Mouse (Mus musculus) neural tube, embryonic 13.5 days (tissue): Measurements from ENCODE around the gene Smyd3. TPM values are rescaled to one million over a fixed set of nuclear protein-coding genes. Genes with fewer than 3 reads are reported as not detected.
A peak's percentile ranks its signal among the peaks of the same experiment; 100 is the strongest.

Source experiments
- ATAC-seq: fragments of 200-750 bp; cut with Nextera tagmentation; 2 replicates; pipeline ENCODE4 v1.8.0; 2017; ENCODE audit warnings: low read depth, mild to moderate bottlenecking, moderate TSS enrichment, moderate library complexity
- H3K27ac ChIP-seq: fragments of 300-500 bp; sonication (generic); replicated peaks from 2 replicates; pipeline ENCODE4 v1.5.1; 2015; ENCODE audit warnings: moderate library complexity, mild to moderate bottlenecking, inconsistent platforms
- H3K27me3 ChIP-seq: fragments of 300-500 bp; sonication (generic); 2 replicates; pipeline ENCODE4 v1.6.1; 2015; ENCODE audit warnings: mild to moderate bottlenecking, inconsistent platforms
- H3K36me3 ChIP-seq: fragments of 300-500 bp; sonication (generic); 2 replicates; pipeline ENCODE4 v1.6.1; 2015; ENCODE audit warnings: mild to moderate bottlenecking, inconsistent platforms
- H3K4me1 ChIP-seq: fragments of 300-500 bp; sonication (generic); replicated peaks from 2 replicates; pipeline ENCODE4 v1.6.1; 2015; ENCODE audit warnings: inconsistent platforms
- H3K4me2 ChIP-seq: fragments of 300-500 bp; sonication (generic); 2 replicates; pipeline ENCODE4 v1.6.1; 2015; ENCODE audit warnings: inconsistent platforms, mild to moderate bottlenecking, moderate library complexity
- H3K4me3 ChIP-seq: fragments of 300-500 bp; sonication (generic); 2 replicates; pipeline ENCODE4 v1.5.1; 2015; ENCODE audit warnings: mild to moderate bottlenecking, inconsistent platforms
- H3K9ac ChIP-seq: fragments of 300-500 bp; sonication (generic); 2 replicates; pipeline ENCODE4 v1.6.1; 2015; ENCODE audit warnings: moderate library complexity, mild to moderate bottlenecking, inconsistent platforms
- H3K9me3 ChIP-seq: fragments of 300-500 bp; sonication (generic); 2 replicates; pipeline ENCODE4 v1.6.1; 2016; ENCODE audit warnings: inconsistent platforms
- WGBS: fragments of 180-500 bp; shearing (Covaris S2); methylation state at CpG from one replicate; pipeline ENCODE4 v1.1.7; 2015; 5-methylcytosine and 5-hydroxymethylcytosine counted together
- polyA plus RNA-seq: library from polyadenylated mRNA; unstranded; fragments of >200 nt; fragmentation: Nextera tagmentation; extraction: Ambion mirVana; gene quantifications from 2 replicates; pipeline ENCODE4 v1.2.1, GENCODE M21; 2015

Gene Smyd3
- polyA plus RNA-seq, 1 experiment from 2014 or later: 19.7 TPM

DNA sequence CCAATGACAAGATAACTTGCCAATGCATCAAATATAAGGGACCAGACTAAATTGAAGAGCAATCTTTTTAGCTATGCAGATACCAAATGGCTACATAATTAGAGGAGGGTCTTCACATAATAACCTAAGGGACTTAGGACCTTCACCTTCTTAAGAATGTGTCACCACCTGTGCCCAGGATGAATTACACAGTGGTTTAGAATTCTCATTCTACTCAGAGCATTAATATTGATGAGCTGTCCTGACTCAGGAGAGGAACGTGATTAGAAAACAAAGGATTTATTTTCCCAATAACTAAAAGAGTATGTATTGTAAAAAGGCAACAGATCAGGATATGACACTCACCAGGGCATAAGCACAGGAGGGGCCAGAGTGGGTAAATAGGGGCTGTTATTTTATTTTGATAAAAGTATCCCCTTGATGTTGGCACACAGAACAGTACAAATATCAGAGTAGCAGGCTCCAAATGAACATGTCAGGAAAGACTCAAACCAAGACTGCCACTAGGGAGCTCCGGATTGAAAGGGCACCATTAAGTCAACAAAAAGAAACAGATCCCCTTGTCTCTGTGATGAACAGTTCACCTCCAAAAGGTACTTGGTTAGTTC, 172.4 kb downstream of the Smyd3 start:
- 28% methylated on average over 2 of the region's 2 CpGs for WGBS
- Histone ChIP-seq H3K9ac (no peak overlapping the region), H3K9me3 (no peaks in the 10 kb centered on the region), H3K4me3 (no peak overlapping the region), H3K4me1 (peaks cover 19% of the 10 kb centered on the region), H3K36me3 (no peaks in the 10 kb centered on the region), H3K27ac (peak overlapping the region; percentile 73), H3K27me3 (no peaks in the 10 kb centered on the region), H3K4me2 (no peak overlapping the region)
- peak; percentile 32; the same call in 1 of the 2 replicates for ATAC-seq

DNA sequence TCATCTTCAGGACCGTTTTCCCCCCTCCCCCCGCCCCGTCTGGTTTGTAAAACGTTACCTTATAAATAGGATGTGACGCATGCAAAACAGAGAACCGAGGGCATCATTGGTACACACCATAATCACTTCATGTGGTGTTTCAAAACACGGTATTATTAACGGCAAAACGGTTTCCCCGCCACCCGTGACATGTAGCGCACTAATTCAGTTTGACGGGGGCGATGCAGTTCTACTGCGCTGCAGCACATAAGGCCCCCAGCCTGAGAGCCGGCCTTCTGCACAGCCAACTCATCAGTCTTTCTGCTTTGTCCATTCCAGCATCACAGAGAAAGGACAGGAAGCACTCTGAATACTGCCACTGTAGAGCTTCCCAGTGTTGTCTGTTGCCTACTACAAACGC, 174.4 kb downstream of the Smyd3 start:
- Histone ChIP-seq H3K27ac (0 out of 2 replicates have a peak overlapping the region, but pooled peaks have one; percentile 6), H3K4me1 (peaks cover 34% of the 10 kb centered on the region), H3K4me3 (no peak overlapping the region), H3K4me2 (no peak overlapping the region), H3K36me3 (no peaks in the 10 kb centered on the region), H3K9ac (no peak overlapping the region), H3K27me3 (no peaks in the 10 kb centered on the region), H3K9me3 (no peaks in the 10 kb centered on the region)
- no peak for ATAC-seq
- 82% methylated on average over 17 of the region's 17 CpGs for WGBS

DNA sequence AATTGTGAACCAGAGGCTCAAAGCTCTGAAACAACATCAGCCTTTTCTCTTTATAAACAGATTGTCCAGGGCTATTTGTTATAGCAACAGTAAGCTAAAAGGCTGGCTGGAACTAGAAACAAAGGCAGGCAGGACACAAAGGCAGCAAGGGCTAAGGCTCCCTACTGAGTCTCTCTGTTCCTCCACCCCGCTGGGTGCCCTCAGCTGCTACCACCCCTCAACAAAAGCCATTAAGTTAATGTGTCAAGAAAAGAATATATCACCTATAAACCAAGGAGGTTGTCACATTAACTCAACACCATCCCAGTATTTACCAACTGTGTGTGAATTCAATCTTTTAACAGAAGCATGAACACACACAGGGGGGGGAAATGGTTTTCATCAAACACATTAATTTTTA, 176.3 kb downstream of the Smyd3 start:
- WGBS: 26% methylated on average over 1 of the region's 1 CpGs
- no peak for ATAC-seq
- Histone ChIP-seq H3K9ac (no peak overlapping the region), H3K4me1 (peaks cover 44% of the 10 kb centered on the region), H3K4me3 (no peak overlapping the region), H3K27ac (no peak overlapping the region), H3K4me2 (no peak overlapping the region), H3K9me3 (no peaks in the 10 kb centered on the region), H3K36me3 (no peaks in the 10 kb centered on the region), H3K27me3 (no peaks in the 10 kb centered on the region)

DNA sequence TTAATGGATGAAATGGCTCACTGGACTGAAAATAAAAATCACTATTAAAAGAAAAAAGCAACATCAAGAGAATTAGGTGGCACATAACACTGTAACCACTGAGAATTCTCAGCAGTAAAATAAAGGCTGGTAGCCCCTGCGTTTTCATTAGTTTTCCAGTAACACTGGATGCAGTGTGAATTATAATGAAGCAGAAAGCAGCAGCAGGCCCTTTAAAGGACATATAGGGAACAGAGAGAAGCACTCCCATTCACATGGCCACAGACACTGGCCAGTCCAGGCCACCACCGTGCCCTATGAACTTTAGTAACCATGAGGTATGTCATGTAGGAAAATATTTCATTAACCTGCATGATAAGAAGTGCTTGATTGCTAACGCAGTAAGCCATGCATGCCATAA, 178.8 kb downstream of the Smyd3 start:
- Histone ChIP-seq H3K4me1 (peaks cover 25% of the 10 kb centered on the region), H3K27ac (peak overlapping the region; percentile 81), H3K4me3 (no peak overlapping the region), H3K27me3 (no peaks in the 10 kb centered on the region), H3K4me2 (no peak overlapping the region), H3K9me3 (no peaks in the 10 kb centered on the region), H3K9ac (no peak overlapping the region), H3K36me3 (no peaks in the 10 kb centered on the region)
- 45% methylated on average over 3 of the region's 3 CpGs for WGBS
- ATAC-seq: peak; percentile 30; the same call in 1 of the 2 replicates

DNA sequence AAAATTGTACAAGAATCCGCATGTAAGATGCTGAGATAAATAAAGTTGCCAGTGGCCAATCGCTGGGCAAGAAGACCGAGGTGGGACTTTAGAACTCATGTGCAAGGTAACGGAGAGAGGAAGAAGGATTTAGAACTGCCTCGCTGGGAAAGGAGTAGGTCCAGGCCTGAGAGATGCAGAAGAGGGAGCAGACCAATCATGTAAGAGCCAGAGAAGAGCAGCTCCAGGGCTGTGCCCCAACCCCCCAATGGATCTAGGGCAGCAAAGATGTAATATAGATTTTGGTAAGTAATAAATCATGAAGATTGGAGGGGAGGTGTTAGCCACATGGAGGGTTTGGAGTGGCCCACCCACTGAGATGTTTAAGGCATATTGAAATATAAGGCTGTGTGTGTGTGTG, 180.3 kb downstream of the Smyd3 start:
- H3K4me2 ChIP-seq: no peak overlapping the region
- H3K27me3 ChIP-seq: no peaks in the 10 kb centered on the region
- peak overlapping the region; percentile 81 for H3K27ac ChIP-seq
- no peak overlapping the region for H3K9ac ChIP-seq
- peak; percentile 64; the same call in 1 of the 2 replicates for ATAC-seq
- 85% methylated on average over 5 of the region's 5 CpGs for WGBS
- no peak overlapping the region for H3K4me3 ChIP-seq
- peaks cover 25% of the 10 kb centered on the region for H3K4me1 ChIP-seq
- no peaks in the 10 kb centered on the region for H3K9me3 ChIP-seq
- no peaks in the 10 kb centered on the region for H3K36me3 ChIP-seq

GRCm38 (mm10) chr1:179326965-179327308, 190.9 kb downstream of the Smyd3 start:
- Histone ChIP-seq H3K9me3 (no peaks in the 10 kb centered on the region), H3K27ac (peak overlapping the region; percentile 64), H3K4me1 (peaks cover 35% of the 10 kb centered on the region), H3K36me3 (no peaks in the 10 kb centered on the region), H3K4me2 (no peak overlapping the region), H3K9ac (no peak overlapping the region), H3K4me3 (no peak overlapping the region), H3K27me3 (no peaks in the 10 kb centered on the region)
- WGBS: 58% methylated on average over 3 of the region's 3 CpGs
- ATAC-seq: peak; percentile 19; the same call in 1 of the 2 replicates

DNA sequence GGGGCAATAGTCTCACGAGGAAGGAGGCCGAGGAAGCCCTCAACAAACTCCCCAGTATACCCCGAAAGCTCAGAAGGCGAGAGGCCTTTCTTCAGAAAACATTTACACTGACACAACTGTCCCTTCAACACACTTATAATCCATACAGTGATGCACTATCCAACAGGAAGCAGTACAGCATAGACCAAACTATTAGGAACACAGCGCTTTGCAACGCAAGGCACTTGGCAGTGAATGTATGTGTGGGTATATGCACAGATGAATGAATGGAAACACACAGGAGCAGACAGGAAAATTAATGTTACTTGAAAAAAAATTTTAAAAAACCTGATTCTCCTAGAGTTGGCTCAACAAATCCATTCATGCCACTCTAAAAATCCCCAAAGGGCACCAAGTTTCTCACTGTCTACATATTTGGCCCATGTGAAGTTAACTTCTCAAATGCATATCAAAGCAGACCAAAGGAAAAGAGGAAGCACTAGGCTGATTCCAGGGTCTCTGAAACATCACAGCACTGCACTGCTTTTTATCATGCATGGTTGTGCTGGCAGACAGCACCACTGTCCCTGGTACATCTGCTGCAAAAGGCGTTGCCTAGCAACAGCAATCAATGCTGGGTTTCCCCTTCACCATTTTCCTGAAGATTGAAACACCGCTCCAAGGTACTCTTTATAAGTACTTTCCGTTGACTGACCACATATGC, 191.4 kb downstream of the Smyd3 start:
- Histone ChIP-seq H3K9me3 (no peaks in the 10 kb centered on the region), H3K4me1 (peaks cover 35% of the 10 kb centered on the region), H3K27ac (peak overlapping the region; percentile 64), H3K36me3 (no peaks in the 10 kb centered on the region), H3K4me3 (no peak overlapping the region), H3K9ac (no peak overlapping the region), H3K4me2 (no peak overlapping the region), H3K27me3 (no peaks in the 10 kb centered on the region)
- peak; percentile 83 for ATAC-seq
- 73% methylated on average over 9 of the region's 9 CpGs for whole genome bisulfite sequencing

GRCm38 (mm10) chr1:179324271-179324670, 193.6 kb downstream of the Smyd3 start:
- Histone ChIP-seq H3K27me3 (no peaks in the 10 kb centered on the region), H3K4me2 (no peak overlapping the region), H3K36me3 (no peaks in the 10 kb centered on the region), H3K27ac (no peak overlapping the region), H3K4me1 (peaks cover 35% of the 10 kb centered on the region), H3K9ac (no peak overlapping the region), H3K4me3 (no peak overlapping the region), H3K9me3 (no peaks in the 10 kb centered on the region)
- 86% methylated on average over 6 of the region's 6 CpGs for WGBS
- no peak for ATAC-seq

- no peaks in the 10 kb centered on the region for H3K27me3 ChIP-seq
- H3K4me3 ChIP-seq: no peak overlapping the region
- ATAC-seq: no peak
- H3K9ac ChIP-seq: no peak overlapping the region
- WGBS: 84% methylated on average over 5 of the region's 5 CpGs
- no peaks in the 10 kb centered on the region for H3K4me1 ChIP-seq
- H3K27ac ChIP-seq: no peak overlapping the region
- H3K36me3 ChIP-seq: no peaks in the 10 kb centered on the region
- H3K4me2 ChIP-seq: no peak overlapping the region
- no peaks in the 10 kb centered on the region for H3K9me3 ChIP-seq
Observed at GRCm38 (mm10) chr1:179313618-179314017, 204.2 kb downstream of the Smyd3 start.

DNA sequence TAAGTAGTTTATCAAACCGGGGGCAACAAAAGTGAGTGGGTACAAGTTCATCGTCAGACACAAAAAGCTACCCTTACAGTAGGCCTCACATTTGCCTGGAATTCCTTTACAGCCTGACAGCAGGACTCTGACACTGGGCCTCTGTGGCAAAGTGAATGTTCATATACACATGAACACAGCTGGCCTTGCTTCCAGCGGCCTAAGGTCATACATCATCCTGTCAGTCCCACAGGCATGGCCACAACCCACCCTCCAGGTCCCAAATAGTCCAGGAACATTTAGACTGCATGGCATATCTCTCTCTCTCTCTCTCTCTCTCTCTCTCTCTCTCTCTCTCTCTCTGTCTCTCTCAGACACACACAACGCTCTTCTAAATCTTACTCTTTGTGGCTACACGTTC, 208.4 kb downstream of the Smyd3 start:
- no peaks in the 10 kb centered on the region for H3K27me3 ChIP-seq
- no peaks in the 10 kb centered on the region for H3K36me3 ChIP-seq
- no peak overlapping the region for H3K4me2 ChIP-seq
- no peaks in the 10 kb centered on the region for H3K4me1 ChIP-seq
- H3K4me3 ChIP-seq: no peak overlapping the region
- H3K9ac ChIP-seq: no peak overlapping the region
- no peak for ATAC-seq
- no peaks in the 10 kb centered on the region for H3K9me3 ChIP-seq
- 42% methylated on average over 5 of the region's 5 CpGs for WGBS
- no peak overlapping the region for H3K27ac ChIP-seq

- H3K36me3 ChIP-seq: no peaks in the 10 kb centered on the region
- no peaks in the 10 kb centered on the region for H3K27me3 ChIP-seq
- WGBS: 89% methylated on average over 13 of the region's 13 CpGs
- H3K27ac ChIP-seq: no peak overlapping the region
- no peak overlapping the region for H3K4me3 ChIP-seq
- H3K4me2 ChIP-seq: no peak overlapping the region
- H3K9ac ChIP-seq: no peak overlapping the region
- no peaks in the 10 kb centered on the region for H3K4me1 ChIP-seq
- no peaks in the 10 kb centered on the region for H3K9me3 ChIP-seq
- no peak for ATAC-seq
Observed at GRCm38 (mm10) chr1:179302446-179303230, 215.2 kb downstream of the Smyd3 start.

DNA sequence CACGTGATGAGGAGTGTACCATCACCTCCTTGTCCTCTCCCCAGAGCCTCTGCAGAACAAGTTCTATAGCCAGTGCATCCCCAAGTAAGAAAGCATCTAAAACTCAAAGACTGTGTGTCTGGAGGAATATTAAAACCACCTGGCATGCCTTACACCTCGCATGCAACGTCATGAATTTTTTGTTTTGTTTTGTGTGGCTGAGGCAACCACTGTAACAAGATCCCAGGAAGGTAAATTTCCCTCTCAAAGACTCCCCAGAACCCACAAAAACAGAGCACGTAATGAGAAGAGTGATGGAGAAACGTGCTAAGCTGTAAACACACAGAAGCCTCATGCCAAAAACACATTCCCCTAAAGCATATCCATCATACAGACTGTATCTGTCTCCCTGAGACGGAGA, 222.2 kb downstream of the Smyd3 start:
- no peak for ATAC-seq
- WGBS: 78% methylated on average over 6 of the region's 6 CpGs

More for the DNA sequence above, 222.2 kb downstream of the Smyd3 start:
- H3K27ac ChIP-seq: no peak overlapping the region
- H3K36me3 ChIP-seq: no peaks in the 10 kb centered on the region
- no peak overlapping the region for H3K4me3 ChIP-seq
- H3K27me3 ChIP-seq: no peaks in the 10 kb centered on the region
- H3K4me2 ChIP-seq: no peak overlapping the region
- H3K9ac ChIP-seq: no peak overlapping the region
- H3K4me1 ChIP-seq: peaks cover 7% of the 10 kb centered on the region; the same call in 1 of the 2 replicates
- H3K9me3 ChIP-seq: no peaks in the 10 kb centered on the region
